Mouse (Mus musculus) forebrain, embryonic 14.5 days (tissue): ENCODE results near the gene Skor1. TPM values are rescaled to one million over a fixed set of nuclear protein-coding genes. Genes with fewer than 3 reads are reported as not detected.
A peak's percentile ranks its signal among the peaks of the same experiment; 100 is the strongest.

Experiments used
- ATAC-seq: fragments of 200-750 bp; cut with Nextera tagmentation; 2 replicates; pipeline ENCODE4 v1.8.0; 2017; ENCODE audit warnings: mild to moderate bottlenecking, moderate library complexity
- DNase-seq: peaks from one replicate; pipeline ENCODE4 v3.0.0-alpha.2; 2015; ENCODE audit warnings: low spot score
- H3K27ac ChIP-seq: fragments of 300-500 bp; sonication (generic); 2 replicates; pipeline ENCODE4 v1.5.1; 2014; ENCODE audit warnings: low read depth, mild to moderate bottlenecking, control low read depth, low read length, moderate library complexity
- H3K27me3 ChIP-seq: fragments of 300-500 bp; sonication (generic); replicated peaks from 2 replicates; pipeline ENCODE4 v1.6.1; 2014; ENCODE audit warnings: low read length, control low read depth, mixed read lengths; ENCODE audit not compliant: control insufficient read depth, insufficient read depth
- H3K36me3 ChIP-seq: fragments of 300-500 bp; sonication (generic); 2 replicates; pipeline ENCODE4 v1.6.1; 2014; ENCODE audit warnings: low read length, control low read depth; ENCODE audit not compliant: control insufficient read depth, insufficient read depth
- H3K4me1 ChIP-seq: fragments of 300-500 bp; sonication (generic); 2 replicates; pipeline ENCODE4 v1.6.1; 2014; ENCODE audit warnings: antibody characterized with exemption, low read length, control low read depth; ENCODE audit not compliant: control insufficient read depth, insufficient read depth
- H3K4me2 ChIP-seq: fragments of 300-500 bp; sonication (generic); 2 replicates; pipeline ENCODE4 v1.6.1; 2014; ENCODE audit warnings: mild to moderate bottlenecking, control low read depth, low read length
- H3K4me3 ChIP-seq: fragments of 300-500 bp; sonication (generic); 2 replicates; pipeline ENCODE4 v1.5.1; 2014; ENCODE audit warnings: low read depth, low read length, control low read depth
- H3K9ac ChIP-seq: fragments of 300-500 bp; sonication (generic); 2 replicates; pipeline ENCODE4 v1.6.1; 2014; ENCODE audit warnings: mild to moderate bottlenecking, low read length, control low read depth, moderate library complexity
- H3K9me3 ChIP-seq: fragments of 300-500 bp; sonication (generic); replicated peaks from 2 replicates; pipeline ENCODE4 v1.6.1; 2016; ENCODE audit warnings: low read length, control low read depth, mixed read lengths; ENCODE audit not compliant: control insufficient read depth
- WGBS: fragments of 180-500 bp; shearing (Covaris S2); extraction: QIAGEN DNeasy Blood & Tissue Kit; methylation state at CpG from one replicate; pipeline ENCODE4 v1.1.7; 2014; 5-methylcytosine and 5-hydroxymethylcytosine counted together
- polyA plus RNA-seq: library from polyadenylated mRNA; unstranded; fragments of >200 nt; fragmentation: Nextera tagmentation; extraction: Ambion mirVana; gene quantifications from 2 replicates; pipeline ENCODE4 v1.2.1, GENCODE M21; 2014

Skor1 gene
- polyA plus RNA-seq, 1 experiment from 2014 or later, result 0.30 TPM

DNA sequence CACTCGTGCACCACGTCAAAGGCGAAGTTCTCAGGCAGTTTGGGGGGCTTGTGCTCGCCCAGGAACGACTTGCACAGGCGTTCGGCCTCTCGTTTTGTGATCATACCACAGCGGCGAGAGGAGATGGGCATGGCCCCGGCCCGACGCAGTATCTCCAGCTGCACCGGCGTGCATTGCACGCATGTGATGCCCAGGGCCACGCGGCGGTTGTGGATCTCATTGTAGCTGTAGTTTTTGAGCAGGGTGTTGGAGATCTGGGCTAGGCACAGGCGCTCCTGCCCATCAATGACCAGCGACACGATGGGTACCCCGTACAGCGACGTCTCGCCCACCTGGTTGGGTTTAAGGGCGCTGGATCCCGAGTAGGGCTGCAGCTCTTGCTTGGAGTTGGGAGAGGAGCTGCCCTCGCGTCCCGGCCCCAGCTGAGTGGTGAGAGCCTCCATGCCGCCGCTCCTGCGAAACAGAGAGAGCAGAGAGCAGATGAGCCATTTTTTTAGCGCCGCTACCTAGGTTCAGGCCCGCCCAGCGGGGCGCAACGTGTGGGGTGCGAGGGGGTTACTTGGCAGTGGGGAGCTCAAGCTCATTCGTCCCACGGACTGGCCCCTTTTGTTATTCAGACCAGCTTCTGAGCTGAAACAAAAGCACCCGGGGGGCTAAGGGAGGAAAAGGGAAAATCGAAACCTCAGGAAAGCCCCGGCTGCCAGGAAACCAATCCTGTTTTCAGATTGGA, 2.5 kb downstream of the Skor1 start:
- under 1% methylated on average over 46 of the region's 46 CpGs for WGBS
- Histone ChIP-seq H3K4me2 (peak overlapping the region; percentile 20; the same call in 1 of the 2 replicates), H3K27me3 (peaks cover 99% of the 10 kb centered on the region), H3K9me3 (no peaks in the 10 kb centered on the region), H3K4me1 (peaks cover 2% of the 10 kb centered on the region; the same call in 1 of the 2 replicates), H3K4me3 (peak overlapping the region; percentile 13; the same call in 1 of the 2 replicates), H3K36me3 (no peaks in the 10 kb centered on the region), H3K27ac (no peak overlapping the region), H3K9ac (no peak overlapping the region)
- DNase-seq (no peak), ATAC-seq (no peak)

DNA sequence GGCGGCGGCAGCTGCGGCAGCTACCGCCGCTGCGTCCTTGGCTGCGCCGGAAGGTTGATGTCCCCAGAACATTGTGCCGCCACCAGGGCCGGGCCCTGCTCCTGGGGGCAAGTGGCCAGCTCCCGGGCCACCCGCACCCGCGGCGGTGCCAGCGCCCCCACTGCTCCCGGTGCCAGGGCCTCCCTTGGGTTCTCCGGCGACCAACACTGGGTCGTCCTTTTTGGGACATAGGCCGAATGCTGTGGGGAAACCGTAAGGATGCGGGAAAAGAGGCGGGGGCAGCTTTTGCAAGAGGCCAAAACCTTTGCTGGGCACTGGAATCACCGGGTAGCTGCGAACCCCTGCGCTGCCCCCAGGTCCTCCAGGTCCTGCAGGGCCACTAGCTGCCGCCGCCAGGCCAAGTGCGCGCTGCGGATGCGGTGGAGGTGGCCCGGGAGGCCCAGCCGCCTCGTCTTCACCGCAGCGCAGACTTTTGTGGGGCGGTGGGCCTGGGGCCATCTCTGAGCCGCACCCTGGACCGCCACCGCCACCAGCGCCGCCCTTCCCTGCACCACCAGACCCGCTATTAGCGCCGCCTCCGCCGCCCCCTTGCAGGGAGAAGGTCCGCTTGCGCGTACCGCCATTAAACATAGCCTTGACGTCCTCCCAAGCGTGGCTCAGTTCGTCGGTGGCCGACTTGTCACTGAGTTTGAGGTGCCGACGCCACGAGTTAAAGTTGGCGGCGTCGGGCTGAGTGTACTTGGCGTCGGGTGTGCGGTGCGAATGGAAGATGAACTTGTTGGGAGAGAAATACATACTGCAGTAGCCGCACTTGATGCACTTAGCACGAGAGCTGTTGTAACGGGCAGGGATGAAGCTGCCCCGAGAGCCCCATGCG, 3.3 kb downstream of the Skor1 start:
- no peak overlapping the region for H3K9ac ChIP-seq
- no peak for ATAC-seq
- H3K4me2 ChIP-seq, result 0 out of 2 replicates have a peak overlapping the region, but pooled peaks have one; percentile 20
- H3K9me3 ChIP-seq, result no peaks in the 10 kb centered on the region
- no peaks in the 10 kb centered on the region for H3K36me3 ChIP-seq
- peak overlapping the region; percentile 13 for H3K4me3 ChIP-seq
- peaks cover 99% of the 10 kb centered on the region for H3K27me3 ChIP-seq
- WGBS, result under 1% methylated on average over 73 of the region's 73 CpGs
- no peak overlapping the region for H3K27ac ChIP-seq
- H3K4me1 ChIP-seq, result peaks cover 2% of the 10 kb centered on the region; the same call in 1 of the 2 replicates
- no peak for DNase-seq

DNA sequence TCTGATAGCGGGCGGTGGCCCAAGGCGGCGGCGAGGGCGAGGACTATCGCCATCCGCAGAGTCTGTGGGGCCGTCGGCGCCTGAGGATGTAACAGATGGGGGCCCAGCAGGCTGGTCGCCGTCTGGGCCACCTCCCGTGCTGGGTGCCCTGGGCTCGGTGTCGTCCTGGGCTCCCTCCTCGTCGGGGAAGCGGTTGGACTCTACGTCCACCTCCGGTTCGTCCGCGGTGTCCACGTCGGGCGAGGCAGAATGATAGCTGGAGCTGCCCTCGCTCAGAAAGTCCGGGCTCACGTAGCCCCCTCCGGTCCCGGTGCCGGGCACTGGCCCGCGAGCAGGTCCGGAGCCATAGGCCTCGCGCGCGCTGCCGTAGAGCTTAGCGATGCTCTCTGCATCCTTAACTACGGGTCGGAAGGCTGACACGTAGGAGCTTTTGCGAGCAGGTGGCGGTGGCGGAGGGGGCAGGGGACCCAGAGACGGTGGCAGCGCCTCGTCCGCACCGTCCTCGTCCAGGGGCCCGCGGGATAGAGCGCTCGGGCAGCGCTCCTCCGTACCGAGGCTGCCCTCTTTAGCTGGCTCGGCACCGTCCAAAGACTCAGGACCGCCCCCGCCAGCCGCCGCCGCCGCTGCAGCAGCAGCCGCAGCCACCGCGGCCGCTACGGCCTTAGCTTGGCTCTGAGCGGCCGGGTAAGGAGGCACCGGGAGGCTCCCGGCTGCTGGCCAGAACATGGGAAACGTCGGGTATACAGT, 4.1 kb downstream of the Skor1 start:
- H3K27ac ChIP-seq, result no peak overlapping the region
- H3K4me2 ChIP-seq, result no peak overlapping the region
- 1% methylated on average over 73 of the region's 80 CpGs for WGBS

DNA sequence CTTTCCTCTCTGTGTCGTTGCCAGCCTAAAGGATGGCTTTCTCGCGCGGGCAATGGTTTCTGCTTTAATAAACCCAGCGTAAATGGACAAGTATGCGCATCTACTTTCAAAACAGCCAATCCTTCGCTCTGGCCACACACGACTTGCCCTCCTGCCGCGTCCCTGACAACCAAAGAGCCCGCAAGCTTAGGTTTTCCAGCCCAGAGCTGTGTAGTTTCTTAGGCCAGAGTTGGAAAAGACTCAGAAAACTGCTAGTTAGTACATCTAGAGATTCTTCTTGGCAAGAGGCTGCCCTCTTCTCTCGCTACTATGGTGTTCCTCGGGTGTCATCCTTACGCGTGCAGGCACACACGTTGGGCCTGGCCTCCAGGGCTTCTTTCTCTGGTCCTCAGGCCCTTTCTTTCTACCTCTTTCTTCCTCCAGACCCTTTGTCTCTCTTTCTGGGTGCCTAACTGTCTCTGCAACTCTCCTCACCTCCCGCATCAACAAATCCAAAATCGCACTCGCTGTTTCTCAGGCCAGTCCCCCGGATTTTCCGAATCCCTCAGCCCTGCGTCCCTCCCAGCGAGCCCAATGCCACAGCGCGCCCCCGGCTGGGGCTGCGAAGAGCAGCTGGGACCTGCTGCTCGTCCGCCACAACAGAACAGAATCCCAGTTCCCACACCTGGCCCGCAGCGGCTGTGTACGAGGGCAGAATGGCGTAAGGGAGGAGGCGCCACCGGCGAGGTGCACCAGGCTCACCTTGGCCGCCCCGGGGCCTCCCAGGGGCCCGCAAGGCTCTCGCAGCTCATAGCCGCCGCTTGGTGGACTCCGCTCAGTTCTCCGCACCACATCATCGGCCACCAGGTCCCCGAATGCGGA, 4.9 kb downstream of the Skor1 start:
- no peak overlapping the region for H3K4me2 ChIP-seq
- ATAC-seq (no peak), DNase-seq (peak; percentile 23)
- H3K4me3 ChIP-seq, result peak overlapping the region; percentile 13; the same call in 1 of the 2 replicates
- peaks cover 98% of the 10 kb centered on the region for H3K27me3 ChIP-seq
- H3K9ac ChIP-seq, result no peak overlapping the region
- under 1% methylated on average over 46 of the region's 47 CpGs for WGBS
- no peaks in the 10 kb centered on the region for H3K9me3 ChIP-seq
- no peaks in the 10 kb centered on the region for H3K4me1 ChIP-seq
- H3K36me3 ChIP-seq, result no peaks in the 10 kb centered on the region
- no peak overlapping the region for H3K27ac ChIP-seq

More for the DNA sequence above, 4.1 kb downstream of the Skor1 start:
- Histone ChIP-seq H3K4me1 (peaks cover 2% of the 10 kb centered on the region; the same call in 1 of the 2 replicates), H3K4me3 (peak overlapping the region; percentile 13), H3K9me3 (no peaks in the 10 kb centered on the region), H3K27me3 (peaks cover 99% of the 10 kb centered on the region), H3K9ac (no peak overlapping the region), H3K36me3 (no peaks in the 10 kb centered on the region)
- DNase-seq, result no peak
- ATAC-seq, result no peak

DNA sequence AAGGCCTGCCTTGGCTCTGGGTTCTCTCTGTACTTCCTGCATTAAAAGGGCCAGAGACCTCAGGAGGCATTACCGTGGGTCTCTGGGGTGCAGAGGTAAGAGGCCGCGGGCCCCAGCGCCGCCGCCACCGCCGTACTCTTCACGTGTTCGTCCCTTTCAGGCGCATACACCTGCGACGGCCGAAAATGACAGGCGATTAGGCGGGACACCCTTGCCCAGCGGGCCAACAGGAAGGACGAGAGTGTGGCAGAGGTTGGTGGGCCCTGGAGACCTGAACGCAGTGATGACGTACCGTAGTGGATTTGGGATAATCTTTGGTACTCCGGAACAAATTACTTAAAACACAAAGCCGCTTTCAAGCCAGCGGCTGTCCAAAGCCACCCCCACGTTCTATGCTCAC, 5.5 kb downstream of the Skor1 start:
- no peak overlapping the region for H3K4me3 ChIP-seq
- ATAC-seq (no peak), DNase-seq (no peak)
- no peak overlapping the region for H3K9ac ChIP-seq
- under 1% methylated on average over 25 of the region's 25 CpGs for WGBS
- H3K4me2 ChIP-seq, result no peak overlapping the region
- H3K36me3 ChIP-seq, result no peaks in the 10 kb centered on the region
- H3K27ac ChIP-seq, result no peak overlapping the region
- peaks cover 98% of the 10 kb centered on the region for H3K27me3 ChIP-seq
- no peaks in the 10 kb centered on the region; the same call in 1 of the 2 replicates for H3K4me1 ChIP-seq
- no peaks in the 10 kb centered on the region for H3K9me3 ChIP-seq

DNA sequence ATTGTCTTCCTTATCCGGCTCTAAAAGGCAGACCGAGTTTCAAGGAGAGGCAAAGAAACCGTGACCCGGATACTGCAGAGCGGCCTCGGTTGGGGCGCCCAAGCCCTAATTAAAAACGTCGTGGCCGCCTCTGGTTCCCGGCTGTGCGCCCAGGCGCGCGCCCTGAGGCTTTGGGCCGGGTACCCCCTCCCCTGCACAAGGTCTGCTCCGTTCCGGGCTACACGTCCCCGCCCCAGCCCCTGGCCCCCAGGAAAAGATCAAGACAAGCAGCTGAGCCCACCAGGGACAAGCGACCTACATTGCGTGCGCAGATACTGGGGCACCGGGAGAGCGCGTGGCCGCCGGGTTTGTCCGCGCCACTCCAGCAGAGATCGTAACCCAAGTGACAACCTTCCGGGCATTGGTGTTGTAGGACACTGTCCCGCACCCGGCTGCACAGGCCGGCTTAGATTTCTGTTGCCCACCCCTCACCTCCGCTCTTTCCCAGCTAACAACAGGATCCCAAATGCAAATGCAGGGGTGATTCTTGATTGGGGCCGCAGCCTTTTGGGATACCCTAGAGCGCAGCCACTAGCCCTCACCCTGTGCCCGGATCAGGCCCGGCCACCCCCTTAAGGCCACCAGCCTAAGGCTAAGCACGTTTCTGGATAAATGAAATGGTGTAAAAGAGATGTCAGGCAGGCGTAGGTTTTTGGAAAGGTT, 6.3 kb downstream of the Skor1 start:
- no peak for DNase-seq
- Histone ChIP-seq H3K4me1 (no peaks in the 10 kb centered on the region; the same call in 1 of the 2 replicates), H3K9ac (no peak overlapping the region), H3K27ac (no peak overlapping the region), H3K36me3 (no peaks in the 10 kb centered on the region), H3K4me2 (peak overlapping the region; percentile 16; the same call in 1 of the 2 replicates), H3K4me3 (0 out of 2 replicates have a peak overlapping the region, but pooled peaks have one; percentile 1), H3K27me3 (peaks cover 96% of the 10 kb centered on the region), H3K9me3 (no peaks in the 10 kb centered on the region)
- under 1% methylated on average over 42 of the region's 42 CpGs for WGBS
- no peak for ATAC-seq

DNA sequence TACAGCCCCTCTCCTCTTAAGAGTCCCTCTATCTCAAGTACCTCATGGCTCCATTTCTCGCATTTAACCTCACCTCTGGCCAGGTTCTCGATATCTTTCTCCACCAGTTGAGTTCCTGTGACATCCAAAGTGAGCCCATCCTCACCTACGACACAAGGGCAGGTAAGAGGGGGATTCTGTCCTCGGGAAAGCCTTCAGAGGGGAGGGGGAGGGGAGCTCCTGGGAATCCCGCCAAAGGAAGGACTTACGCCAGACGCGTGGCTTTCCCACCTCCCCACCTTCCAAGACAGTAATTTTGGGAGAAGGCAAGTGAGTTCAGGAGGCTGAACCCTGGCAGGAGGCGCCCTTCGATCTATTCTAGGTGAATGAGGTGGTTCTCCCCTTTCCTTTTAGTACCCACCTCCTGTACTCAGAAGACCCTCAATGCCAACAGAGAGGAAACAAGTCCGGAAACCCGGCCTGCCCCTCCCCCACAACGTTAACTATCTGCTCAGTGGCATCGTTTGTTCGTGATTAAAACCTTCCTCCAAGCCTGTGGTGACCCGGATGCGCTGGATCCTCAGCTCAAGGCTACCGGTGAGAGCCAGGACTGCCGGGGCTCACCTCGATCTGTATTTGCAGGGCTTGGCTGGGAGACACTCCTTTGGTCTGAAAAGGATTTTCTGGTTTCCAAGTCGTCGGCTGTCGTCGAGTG, 7.0 kb downstream of the Skor1 start:
- H3K4me2 ChIP-seq, result peak overlapping the region; percentile 16; the same call in 1 of the 2 replicates
- no peak overlapping the region for H3K9ac ChIP-seq
- H3K9me3 ChIP-seq, result no peaks in the 10 kb centered on the region
- H3K27ac ChIP-seq, result no peak overlapping the region
- H3K27me3 ChIP-seq, result peaks cover 96% of the 10 kb centered on the region
- no peaks in the 10 kb centered on the region for H3K36me3 ChIP-seq
- WGBS, result 1% methylated on average over 24 of the region's 24 CpGs
- DNase-seq, result peak; percentile 5
- H3K4me1 ChIP-seq, result no peaks in the 10 kb centered on the region; the same call in 1 of the 2 replicates
- no peak for ATAC-seq
- H3K4me3 ChIP-seq, result 0 out of 2 replicates have a peak overlapping the region, but pooled peaks have one; percentile 1
